ENCODE assay signal across 8 mouse cellular contexts in genomic region chr15:103503660-103504059, GRCm38 (mm10). TPM values are rescaled to one million over a fixed set of nuclear protein-coding genes. Genes with fewer than 3 reads are reported as not detected.
DNase-seq lines count a peak whose midpoint lies in the region; ATAC-seq and TF ChIP-seq lines count a peak whose summit lies in the region.

No protein-coding gene starts in this region.

- no peak for ATAC-seq in heart, embryonic 16.5 days (replicated peaks; ENCODE audit: extremely low read depth, insufficient read depth, low FRiP score)
- ATAC-seq in forebrain, embryonic 12.5 days (ENCODE audit: low FRiP score): peak; percentile 53
- no peak for ATAC-seq in liver, embryonic 13.5 days (ENCODE audit: low read depth)

- H3K4me2 ChIP-seq in heart, embryonic 16.5 days (ENCODE audit: low read depth, low read length): peak overlapping the region; percentile 93
- H3K4me2 ChIP-seq in forebrain, embryonic 12.5 days: peak overlapping the region; percentile 89
- peak overlapping the region; percentile 69 for H3K4me2 ChIP-seq in liver, embryonic 13.5 days

- H3K4me1 ChIP-seq in heart, embryonic 16.5 days (ENCODE audit: control insufficient read depth, insufficient read depth, low read length): no peaks in the 10 kb centered on the region
- H3K4me1 ChIP-seq in bone marrow, adult 2 months (ENCODE audit: control insufficient read depth, insufficient read depth, low read length): no peaks in the 10 kb centered on the region; the same call in 1 of the 2 replicates
- peaks cover 40% of the 10 kb centered on the region for H3K4me1 ChIP-seq in forebrain, embryonic 12.5 days
- H3K4me1 ChIP-seq in liver, embryonic 13.5 days (replicated peaks): peaks cover 3% of the 10 kb centered on the region; the same call in 1 of the 2 replicates

- H3K36me3 ChIP-seq in heart, embryonic 16.5 days (ENCODE audit: control insufficient read depth, insufficient read depth): no peaks in the 10 kb centered on the region
- no peaks in the 10 kb centered on the region for H3K36me3 ChIP-seq in forebrain, embryonic 12.5 days (replicated peaks)
- no peaks in the 10 kb centered on the region for H3K36me3 ChIP-seq in liver, embryonic 13.5 days

- no peak for TF ChIP-seq POLR2A in bone marrow, adult 2 months (IDR thresholded peaks at IDR 0.05; ENCODE audit: borderline replicate concordance, control insufficient read depth, low read depth, low read length)

- 0 out of 2 replicates have a peak, but pooled peaks have one; percentile 0 for TF ChIP-seq CTCF in bone marrow, adult 2 months (IDR thresholded peaks at IDR 0.05; ENCODE audit: control insufficient read depth, insufficient read depth, low read length)

- H3K9me3 ChIP-seq in heart, embryonic 16.5 days (replicated peaks; ENCODE audit: control insufficient read depth, low read length): no peaks in the 10 kb centered on the region
- no peaks in the 10 kb centered on the region for H3K9me3 ChIP-seq in forebrain, embryonic 12.5 days
- no peaks in the 10 kb centered on the region for H3K9me3 ChIP-seq in liver, embryonic 13.5 days (replicated peaks)

- H3K4me3 ChIP-seq in heart, embryonic 16.5 days (ENCODE audit: low read length): peak overlapping the region; percentile 66
- H3K4me3 ChIP-seq in bone marrow, adult 2 months (replicated peaks; ENCODE audit: control insufficient read depth, low read depth, low read length): no peak overlapping the region
- peak overlapping the region; percentile 68 for H3K4me3 ChIP-seq in forebrain, embryonic 12.5 days (replicated peaks)
- no peak overlapping the region for H3K4me3 ChIP-seq in liver, embryonic 13.5 days (replicated peaks)

- DNase-seq in heart, postnatal 4 days: no peak
- DNase-seq in liver, embryonic 13.5 days: no peak
- DNase-seq in gastrocnemius, adult 18-20 months (ENCODE audit: low spot score): no peak
- no peak for DNase-seq in urinary bladder, adult 18-20 months (ENCODE audit: low spot score in 2 of 2)
- DNase-seq in ovary, postnatal 36 days (ENCODE audit: low spot score): no peak

- no peak overlapping the region for H3K27ac ChIP-seq in heart, embryonic 16.5 days (ENCODE audit: low read length)
- H3K27ac ChIP-seq in bone marrow, adult 2 months (ENCODE audit: control insufficient read depth, insufficient read depth, low read depth, low read length, poor library complexity): no peak overlapping the region
- H3K27ac ChIP-seq in forebrain, embryonic 12.5 days: no peak overlapping the region
- no peak overlapping the region for H3K27ac ChIP-seq in liver, embryonic 13.5 days

- WGBS in heart, embryonic 16.5 days: 43% methylated on average over 12 of the region's 12 CpGs
- 73% methylated on average over 12 of the region's 12 CpGs for whole genome bisulfite sequencing in bone marrow, adult 2 months
- 47% methylated on average over 12 of the region's 12 CpGs for WGBS in forebrain, embryonic 12.5 days
- WGBS in liver, embryonic 13.5 days (ENCODE audit: insufficient replicate concordance): 48% methylated on average over 12 of the region's 12 CpGs

- H3K9ac ChIP-seq in heart, embryonic 16.5 days (ENCODE audit: low read length): no peak overlapping the region; the same call in 1 of the 2 replicates
- H3K9ac ChIP-seq in forebrain, embryonic 12.5 days: peak overlapping the region; percentile 82
- H3K9ac ChIP-seq in liver, embryonic 13.5 days: no peak overlapping the region

- H3K27me3 ChIP-seq in heart, embryonic 16.5 days (ENCODE audit: control insufficient read depth, insufficient read depth, low read length): peaks cover 16% of the 10 kb centered on the region
- H3K27me3 ChIP-seq in forebrain, embryonic 12.5 days: peaks cover 24% of the 10 kb centered on the region
- peaks cover 41% of the 10 kb centered on the region for H3K27me3 ChIP-seq in liver, embryonic 13.5 days

RNA-seq across cellular contexts. Expression of gene Pde1b, which starts 0.8 kb away (rescaled TPM):
- 2.4 and 2.8 TPM in 2 replicates for polyA plus RNA-seq in heart, embryonic 16.5 days (2015; fragmentation: Nextera tagmentation; extraction: Ambion mirVana)
- total RNA-seq in heart, postnatal 4 days (2021): 1 to 10 TPM; 1.8 to 2.2 TPM
- 15.2 and 32.6 TPM in 2 replicates for polyA plus RNA-seq in bone marrow, adult 2 months (2011; ENCODE audit: insufficient read depth, insufficient read length, low replicate concordance, missing spikeins)
- 42.7 and 45.8 TPM in 2 replicates for polyA plus RNA-seq in forebrain, embryonic 12.5 days (2016; fragmentation: Nextera tagmentation; extraction: Ambion mirVana)
- 0.16 and 0.41 TPM in 2 replicates for polyA plus RNA-seq in liver, embryonic 13.5 days (2015; fragmentation: Nextera tagmentation; extraction: Ambion mirVana)
- under 1 TPM; 0.30 to 0.81 TPM for total RNA-seq in gastrocnemius, adult 18-20 months (2021)

RNA-seq across cellular contexts. Expression of gene Ppp1r1a, which starts 34.1 kb away (rescaled TPM):
- 52.7 and 58.6 TPM in 2 replicates for polyA plus RNA-seq in heart, embryonic 16.5 days (2015; fragmentation: Nextera tagmentation; extraction: Ambion mirVana)
- 10 to 100 TPM; 26.9 to 31.4 TPM for total RNA-seq in heart, postnatal 4 days (2021)
- polyA plus RNA-seq in bone marrow, adult 2 months (2011; ENCODE audit: insufficient read depth, insufficient read length, low replicate concordance, missing spikeins): 3.0 TPM in 1 of 2 replicates, not detected in the other
- polyA plus RNA-seq in forebrain, embryonic 12.5 days (2016; fragmentation: Nextera tagmentation; extraction: Ambion mirVana): 55.9 and 57.7 TPM in 2 replicates
- polyA plus RNA-seq in liver, embryonic 13.5 days (2015; fragmentation: Nextera tagmentation; extraction: Ambion mirVana): 0.31 and 0.36 TPM in 2 replicates
- total RNA-seq in gastrocnemius, adult 18-20 months (2021): 100 to 1,000 TPM in 1 of 2 experiments, 10 to 100 TPM in 1; 92.3 to 143 TPM

RNA-seq across cellular contexts. Expression of gene Nckap1l, which starts 50.1 kb away (rescaled TPM):
- polyA plus RNA-seq in heart, embryonic 16.5 days (2015; fragmentation: Nextera tagmentation; extraction: Ambion mirVana): 3.6 and 7.0 TPM in 2 replicates
- 1 to 10 TPM; 2.7 to 3.4 TPM for total RNA-seq in heart, postnatal 4 days (2021)
- polyA plus RNA-seq in bone marrow, adult 2 months (2011; ENCODE audit: insufficient read depth, insufficient read length, low replicate concordance, missing spikeins): 32.0 and 65.9 TPM in 2 replicates
- polyA plus RNA-seq in forebrain, embryonic 12.5 days (2016; fragmentation: Nextera tagmentation; extraction: Ambion mirVana): 1.2 and 1.6 TPM in 2 replicates
- polyA plus RNA-seq in liver, embryonic 13.5 days (2015; fragmentation: Nextera tagmentation; extraction: Ambion mirVana): 5.9 and 7.0 TPM in 2 replicates
- under 1 TPM; 0.71 to 0.90 TPM for total RNA-seq in gastrocnemius, adult 18-20 months (2021)

RNA-seq across cellular contexts. Expression of gene Gtsf2, which starts 55.4 kb away (rescaled TPM):
- polyA plus RNA-seq in heart, embryonic 16.5 days (2015; fragmentation: Nextera tagmentation; extraction: Ambion mirVana): not detected in 2 replicates
- total RNA-seq in heart, postnatal 4 days (2021): not detected
- polyA plus RNA-seq in bone marrow, adult 2 months (2011; ENCODE audit: insufficient read depth, insufficient read length, low replicate concordance, missing spikeins): not detected in 2 replicates
- polyA plus RNA-seq in forebrain, embryonic 12.5 days (2016; fragmentation: Nextera tagmentation; extraction: Ambion mirVana): not detected in 2 replicates
- not detected in 2 replicates for polyA plus RNA-seq in liver, embryonic 13.5 days (2015; fragmentation: Nextera tagmentation; extraction: Ambion mirVana)
- total RNA-seq in gastrocnemius, adult 18-20 months (2021): not detected

Comparison
In these comparisons a context has a peak if more than half of its experiments do, and no peak if none do; other contexts are left out.
1. H3K4me3 ChIP-seq: peak in heart, embryonic 16.5 days (single experiment) and forebrain, embryonic 12.5 days (single experiment); none in bone marrow, adult 2 months (single experiment) and liver, embryonic 13.5 days (single experiment).
2. RNA of gene Ppp1r1a, which starts 34.1 kb away (polyA plus RNA-seq): 55.9 to 57.7 TPM in forebrain, embryonic 12.5 days and 52.7 to 58.6 TPM in heart, embryonic 16.5 days; 3.0 TPM in bone marrow, adult 2 months and 0.31 to 0.36 TPM in liver, embryonic 13.5 days; every median in the first group is over 10 times any median in the second.
3. Peak in every context shown above with its lines, with median percentiles within 50 percentile points of each other: H3K4me2 ChIP-seq.